Mouse (Mus musculus) lung, embryonic 14.5 days (tissue): ENCODE data around the gene Hexdc. TPM values are rescaled to one million over a fixed set of nuclear protein-coding genes. Genes with fewer than 3 reads are reported as not detected.

Experiments
- ATAC-seq: fragments of 200-750 bp; cut with Nextera tagmentation; 2 replicates; pipeline ENCODE4 v1.8.0; 2017; ENCODE audit warnings: mild to moderate bottlenecking, moderate TSS enrichment, moderate library complexity; ENCODE audit not compliant: insufficient read depth
- DNase-seq: peaks from one replicate; pipeline ENCODE4 v3.0.0-alpha.2; 2015
- H3K27ac ChIP-seq: fragments of 300-500 bp; sonication (generic); 2 replicates; pipeline ENCODE4 v1.5.1; 2014; ENCODE audit warnings: low read depth, mild to moderate bottlenecking, moderate library complexity
- H3K27me3 ChIP-seq: fragments of 300-500 bp; sonication (generic); 2 replicates; pipeline ENCODE4 v1.6.1; 2014; ENCODE audit warnings: low read length, control low read depth; ENCODE audit not compliant: insufficient read depth
- H3K36me3 ChIP-seq: fragments of 300-500 bp; sonication (generic); 2 replicates; pipeline ENCODE4 v1.6.1; 2014; ENCODE audit warnings: control low read depth; ENCODE audit not compliant: insufficient read depth
- H3K4me1 ChIP-seq: fragments of 300-500 bp; sonication (generic); 2 replicates; pipeline ENCODE4 v1.6.1; 2014; ENCODE audit warnings: antibody characterized with exemption, control low read depth; ENCODE audit not compliant: insufficient read depth
- H3K4me2 ChIP-seq: fragments of 300-500 bp; sonication (generic); 2 replicates; pipeline ENCODE4 v1.6.1; 2014; ENCODE audit warnings: mild to moderate bottlenecking
- H3K4me3 ChIP-seq: fragments of 300-500 bp; sonication (generic); 2 replicates; pipeline ENCODE4 v1.5.1; 2014; ENCODE audit warnings: low read depth, low read length
- H3K9ac ChIP-seq: fragments of 300-500 bp; sonication (generic); 2 replicates; pipeline ENCODE4 v1.6.1; 2014
- H3K9me3 ChIP-seq: fragments of 300-500 bp; sonication (generic); 2 replicates; pipeline ENCODE4 v1.6.1; 2016; ENCODE audit warnings: low read depth, low read length, control low read depth
- CTCF ChIP-seq: IDR thresholded peaks from 2 replicates; pipeline ENCODE4 v1.5.1; 2016; ENCODE audit warnings: antibody characterized with exemption, low read depth
- WGBS: fragments of 180-500 bp; shearing (Covaris S2); extraction: QIAGEN DNeasy Blood & Tissue Kit; methylation state at CpG from one replicate; pipeline ENCODE4 v1.1.7; 2014; 5-methylcytosine and 5-hydroxymethylcytosine counted together
- polyA plus RNA-seq: library from polyadenylated mRNA; unstranded; fragments of >200 nt; fragmentation: Nextera tagmentation; extraction: Ambion mirVana; gene quantifications from 2 replicates; pipeline ENCODE4 v1.2.1, GENCODE M21; 2014

Gene Hexdc
- polyA plus RNA-seq, 1 experiment from 2014 or later: 9.4 TPM

- Histone ChIP-seq H3K4me1 (no peaks in the 10 kb centered on the region), H3K9ac (peak within 1 kb of the TSS; percentile 76), H3K27me3 (no peaks in the 10 kb centered on the region), H3K4me2 (peak within 1 kb of the TSS; percentile 68), H3K27ac (peak within 1 kb of the TSS; percentile 100), H3K9me3 (no peaks in the 10 kb centered on the region), H3K4me3 (peak within 1 kb of the TSS; percentile 74), H3K36me3 (peaks cover 27% of the 10 kb centered on the region)
- peak; percentile 100 for ATAC-seq
- peak; percentile 72 for TF ChIP-seq CTCF
- under 1% methylated on average over 50 of the region's 50 CpGs for WGBS
- DNase-seq: peak; percentile 99
These were observed 32.5 kb downstream of the Hexdc start, which contains the start of gene Narf for GRCm38 (mm10) chr11:121236564-121237344. Narf (plus strand) TSS chr11:121237253.

GRCm38 (mm10) chr11:121237345-121238128 lies 33.3 kb downstream of the Hexdc start:
- H3K27me3 ChIP-seq: no peaks in the 10 kb centered on the region
- TF ChIP-seq CTCF: peak; percentile 61
- DNase-seq (peak; percentile 57), ATAC-seq (peak; percentile 52)
- H3K9me3 ChIP-seq: no peaks in the 10 kb centered on the region
- H3K4me2 ChIP-seq: peak overlapping the region; percentile 68
- peak overlapping the region; percentile 94 for H3K27ac ChIP-seq
- peak overlapping the region; percentile 76 for H3K9ac ChIP-seq
- no peaks in the 10 kb centered on the region for H3K4me1 ChIP-seq
- peak overlapping the region; percentile 74 for H3K4me3 ChIP-seq
- 3% methylated on average over 28 of the region's 28 CpGs for WGBS
- H3K36me3 ChIP-seq: peaks cover 35% of the 10 kb centered on the region

GRCm38 (mm10) chr11:121239669-121240068 lies 35.4 kb downstream of the Hexdc start:
- H3K9ac ChIP-seq: no peak overlapping the region
- H3K9me3 ChIP-seq: no peaks in the 10 kb centered on the region
- 84% methylated on average over 2 of the region's 2 CpGs for WGBS
- peak overlapping the region; percentile 74; the same call in 1 of the 2 replicates for H3K4me3 ChIP-seq
- H3K4me2 ChIP-seq: peak overlapping the region; percentile 68
- ATAC-seq (no peak), DNase-seq (no peak)
- no peak for TF ChIP-seq CTCF
- H3K27ac ChIP-seq: peak overlapping the region; percentile 42; the same call in 1 of the 2 replicates
- H3K36me3 ChIP-seq: peaks cover 53% of the 10 kb centered on the region
- H3K4me1 ChIP-seq: no peaks in the 10 kb centered on the region
- H3K27me3 ChIP-seq: no peaks in the 10 kb centered on the region

GRCm38 (mm10) chr11:121250196-121250595 lies 46.0 kb downstream of the Hexdc start:
- H3K27me3 ChIP-seq: no peaks in the 10 kb centered on the region
- 81% methylated on average over 8 of the region's 8 CpGs for WGBS
- H3K4me1 ChIP-seq: no peaks in the 10 kb centered on the region
- peaks cover 96% of the 10 kb centered on the region for H3K36me3 ChIP-seq
- H3K9ac ChIP-seq: no peak overlapping the region
- no peak for ATAC-seq
- H3K27ac ChIP-seq: no peak overlapping the region
- TF ChIP-seq CTCF: no peak
- DNase-seq: no peak
- H3K4me3 ChIP-seq: no peak overlapping the region
- H3K4me2 ChIP-seq: no peak overlapping the region
- H3K9me3 ChIP-seq: no peaks in the 10 kb centered on the region

GRCm38 (mm10) chr11:121259160-121260100 lies 55.2 kb downstream of the Hexdc start, which contains the start of gene Foxk2:
Foxk2 (plus strand) TSS chr11:121259990.
- H3K4me1 ChIP-seq: peaks cover 7% of the 10 kb centered on the region; the same call in 1 of the 2 replicates
- H3K27me3 ChIP-seq: no peaks in the 10 kb centered on the region
- peak within 1 kb of the TSS; percentile 79 for H3K27ac ChIP-seq
- WGBS: under 1% methylated on average over 91 of the region's 91 CpGs
- H3K4me2 ChIP-seq: peak within 1 kb of the TSS; percentile 97
- DNase-seq (peak; percentile 97), ATAC-seq (peak; percentile 99)
- peak within 1 kb of the TSS; percentile 97 for H3K9ac ChIP-seq
- H3K4me3 ChIP-seq: peak within 1 kb of the TSS; percentile 100
- H3K9me3 ChIP-seq: no peaks in the 10 kb centered on the region
- no peak for TF ChIP-seq CTCF
- H3K36me3 ChIP-seq: peaks cover 43% of the 10 kb centered on the region

- Histone ChIP-seq H3K9me3 (no peaks in the 10 kb centered on the region), H3K9ac (peak overlapping the region; percentile 97), H3K4me3 (peak overlapping the region; percentile 100), H3K4me1 (peaks cover 7% of the 10 kb centered on the region; the same call in 1 of the 2 replicates), H3K36me3 (peaks cover 42% of the 10 kb centered on the region), H3K27me3 (no peaks in the 10 kb centered on the region), H3K27ac (peak overlapping the region; percentile 79), H3K4me2 (peak overlapping the region; percentile 97)
- TF ChIP-seq CTCF: no peak
- DNase-seq (peak; percentile 21), ATAC-seq (peak; percentile 29)
- under 1% methylated on average over 59 of the region's 60 CpGs for WGBS
These were observed 56.1 kb downstream of the Hexdc start for GRCm38 (mm10) chr11:121260211-121260906.
